Mouse (Mus musculus) testis, postnatal 14 days (tissue): Measurements from ENCODE around the gene Cym.
A peak's percentile ranks its signal among the peaks of the same experiment; 100 is the strongest.

Source experiments
- DNase-seq: peaks from one replicate; pipeline ENCODE4 v3.0.0; 2021; ENCODE audit warnings: low spot score

The Cym gene

GRCm38 (mm10) chr3:107223230-107223629 lies 1.7 kb upstream of the Cym start:
- DNase-seq = no peak

GRCm38 (mm10) chr3:107218572-107218971 lies 3.0 kb downstream of the Cym start:
- DNase-seq = no peak

GRCm38 (mm10) chr3:107217101-107217480 lies 4.4 kb downstream of the Cym start:
- no peak for DNase-seq

- no peak for DNase-seq
Measured at GRCm38 (mm10) chr3:107216400-107217100, 5.0 kb downstream of the Cym start.

GRCm38 (mm10) chr3:107214606-107215005 lies 6.9 kb downstream of the Cym start:
- no peak for DNase-seq

GRCm38 (mm10) chr3:107207625-107208253 lies 13.8 kb downstream of the Cym start:
- DNase-seq = no peak

GRCm38 (mm10) chr3:107206490-107207150 lies 14.9 kb downstream of the Cym start:
- no peak for DNase-seq

- DNase-seq = peak; percentile 15
Measured at GRCm38 (mm10) chr3:107205994-107206393, 15.5 kb downstream of the Cym start.

GRCm38 (mm10) chr3:107205170-107205569 lies 16.4 kb downstream of the Cym start:
- no peak for DNase-seq

GRCm38 (mm10) chr3:107204413-107204812 lies 17.1 kb downstream of the Cym start:
- no peak for DNase-seq

- no peak for DNase-seq
Measured at GRCm38 (mm10) chr3:107201310-107202180, 20.0 kb downstream of the Cym start.

- DNase-seq = peak; percentile 10
Measured at GRCm38 (mm10) chr3:107188226-107188899, 33.2 kb downstream of the Cym start.

GRCm38 (mm10) chr3:107187022-107187421 lies 34.5 kb downstream of the Cym start:
- no peak for DNase-seq

GRCm38 (mm10) chr3:107185597-107185996 lies 35.9 kb downstream of the Cym start:
- DNase-seq = no peak

- DNase-seq = no peak
Measured at GRCm38 (mm10) chr3:107183178-107183577, 38.4 kb downstream of the Cym start.

- DNase-seq = no peak
Measured at GRCm38 (mm10) chr3:107182756-107183155, 38.8 kb downstream of the Cym start, which contains the start of gene Kcna10. TSS of gene Kcna10 (plus strand) at chr3:107183056.

GRCm38 (mm10) chr3:107180860-107181259 lies 40.7 kb downstream of the Cym start:
- DNase-seq = no peak

- no peak for DNase-seq
Measured at GRCm38 (mm10) chr3:107176501-107176900, 45.0 kb downstream of the Cym start.

- no peak for DNase-seq
Measured at GRCm38 (mm10) chr3:107175486-107175885, 46.0 kb downstream of the Cym start.

GRCm38 (mm10) chr3:107172556-107172955 lies 49.0 kb downstream of the Cym start:
- no peak for DNase-seq

- DNase-seq = no peak
Measured at GRCm38 (mm10) chr3:107171964-107172363, 49.6 kb downstream of the Cym start.

GRCm38 (mm10) chr3:107169552-107169951 lies 52.0 kb downstream of the Cym start:
- no peak for DNase-seq
